Mouse (Mus musculus) frontal cortex, postnatal 10 days (tissue): ENCODE results near the gene Haus3.

ENCODE experiments used
- DNase-seq, 2 experiments: peaks; one replicate each; pipeline ENCODE4 v3.0.0; 2022; ENCODE audit warnings: low spot score in 2 of 2, mixed read lengths in 1 of 2

The Haus3 gene

GRCm38 (mm10) chr5:34168950-34169891 is at the start of gene Haus3, which contains the start of gene Poln:
TSS of gene Haus3 (minus strand) at chr5:34169527.
TSS of gene Poln (minus strand) at chr5:34169448.
- DNase-seq, result peak; percentile 97 to 98

GRCm38 (mm10) chr5:34218672-34219071 is 49.3 kb upstream of the Haus3 start:
- DNase-seq, result no peak

GRCm38 (mm10) chr5:34217756-34218155 is 48.4 kb upstream of the Haus3 start:
- DNase-seq, result no peak

GRCm38 (mm10) chr5:34216025-34216424 is 46.7 kb upstream of the Haus3 start:
- no peak for DNase-seq

- no peak for DNase-seq
Observed at GRCm38 (mm10) chr5:34213659-34214058, 44.3 kb upstream of the Haus3 start.

GRCm38 (mm10) chr5:34210279-34210678 is 41.0 kb upstream of the Haus3 start:
- DNase-seq, result peak in 1 of 2 experiments; percentile 63

GRCm38 (mm10) chr5:34207503-34207902 is 38.2 kb upstream of the Haus3 start:
- DNase-seq, result no peak

GRCm38 (mm10) chr5:34205788-34206187 is 36.5 kb upstream of the Haus3 start:
- DNase-seq, result no peak

GRCm38 (mm10) chr5:34204911-34205310 is 35.6 kb upstream of the Haus3 start:
- DNase-seq, result no peak

GRCm38 (mm10) chr5:34202006-34202405 is 32.7 kb upstream of the Haus3 start:
- DNase-seq, result no peak

- DNase-seq, result no peak
Observed at GRCm38 (mm10) chr5:34201396-34201795, 32.1 kb upstream of the Haus3 start.

- DNase-seq, result no peak
Observed at GRCm38 (mm10) chr5:34198615-34199014, 29.3 kb upstream of the Haus3 start.

- DNase-seq, result peak; percentile 49 to 65
Observed at GRCm38 (mm10) chr5:34197243-34197642, 27.9 kb upstream of the Haus3 start.

GRCm38 (mm10) chr5:34196423-34196822 is 27.1 kb upstream of the Haus3 start:
- no peak for DNase-seq

GRCm38 (mm10) chr5:34195786-34196185 is 26.5 kb upstream of the Haus3 start:
- no peak for DNase-seq

GRCm38 (mm10) chr5:34194975-34195662 is 25.8 kb upstream of the Haus3 start:
- no peak for DNase-seq

GRCm38 (mm10) chr5:34194426-34194825 is 25.1 kb upstream of the Haus3 start:
- DNase-seq, result no peak

GRCm38 (mm10) chr5:34191843-34192242 is 22.5 kb upstream of the Haus3 start:
- no peak for DNase-seq

- no peak for DNase-seq
Observed at GRCm38 (mm10) chr5:34191021-34191420, 21.7 kb upstream of the Haus3 start.

- no peak for DNase-seq
Observed at GRCm38 (mm10) chr5:34189521-34189920, 20.2 kb upstream of the Haus3 start.

- no peak for DNase-seq
Observed at GRCm38 (mm10) chr5:34188856-34189255, 19.5 kb upstream of the Haus3 start.

- DNase-seq, result peak; percentile 98 to 100
Observed at GRCm38 (mm10) chr5:34187601-34188316, 18.4 kb upstream of the Haus3 start, which contains the start of gene Mxd4. TSS of gene Mxd4 (minus strand) at chr5:34187720.
